Mouse (Mus musculus) layer of hippocampus, adult 11-12 months (tissue): Measurements from ENCODE around the gene Lin7b.
"Not testable (repeated sequence)": the region's sequence is repeated elsewhere in the genome, so short reads cannot be mapped to it uniquely, and the experiment has no call there.

Source experiments
- DNase-seq: peaks from one replicate; pipeline ENCODE4 v3.0.0; 2022; ENCODE audit warnings: low spot score

Gene Lin7b

DNA sequence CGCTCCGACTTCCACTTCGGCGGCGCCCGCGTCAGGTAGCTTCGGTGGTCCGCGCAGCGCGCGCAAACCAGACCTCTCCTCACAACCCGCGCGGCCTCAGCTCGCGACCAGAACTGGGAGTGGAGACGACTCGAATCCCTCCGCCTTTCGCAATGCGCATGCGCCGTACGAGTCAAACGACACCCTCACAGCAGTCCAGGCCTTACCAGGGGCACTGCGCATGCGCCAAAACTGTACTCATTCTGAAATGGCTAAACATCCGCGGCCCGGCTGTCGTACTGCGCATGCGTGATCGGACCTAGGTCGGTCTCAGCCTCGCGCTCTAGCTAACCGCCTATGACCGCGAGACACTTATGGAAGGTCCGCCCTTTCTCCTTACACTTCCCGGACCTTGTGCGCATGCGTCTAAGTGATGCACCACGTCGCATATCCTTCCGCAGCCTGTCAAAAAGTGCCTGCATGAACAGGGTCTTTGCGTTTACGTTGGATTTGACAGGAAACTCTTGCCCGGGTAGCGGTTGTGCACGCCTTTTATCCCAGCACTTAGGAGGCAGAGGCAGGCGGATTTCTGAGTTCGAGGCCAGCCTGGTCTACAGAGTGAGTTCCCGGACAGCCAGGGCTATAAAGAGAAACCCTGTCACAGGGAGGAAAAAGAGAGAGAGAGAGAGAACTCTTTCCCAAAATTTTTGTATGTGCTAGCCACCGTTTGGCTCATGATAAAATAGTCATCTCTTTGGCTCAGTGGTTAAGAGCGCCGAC is 25.4 kb upstream of the Lin7b start, which contains the start of gene Snrnp70:
Gene Snrnp70, minus strand, starts transcription at position 165 of the 759 bp plus-strand sequence.
- DNase-seq: peak; percentile 100

DNA sequence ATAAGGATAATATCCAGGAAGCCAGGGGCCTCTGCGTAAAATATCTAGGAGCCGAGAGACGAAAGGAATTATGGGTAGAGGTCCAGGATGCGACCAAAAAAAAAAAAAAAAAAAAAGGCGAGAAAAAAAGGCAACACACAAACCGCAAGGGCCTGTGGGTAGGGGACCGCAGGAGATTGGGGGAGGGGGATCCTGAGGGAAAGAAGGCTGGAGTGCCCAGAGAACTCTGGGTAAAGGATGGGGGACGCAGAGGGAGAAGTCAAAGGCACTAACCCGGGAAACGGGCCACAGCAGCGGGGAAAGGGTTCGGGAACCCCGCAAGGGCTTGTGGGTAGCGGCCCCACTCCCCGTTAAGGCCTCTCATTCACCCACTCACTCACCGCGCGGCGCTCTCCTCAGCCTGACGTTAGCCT is 24.8 kb upstream of the Lin7b start:
- no peak for DNase-seq

DNA sequence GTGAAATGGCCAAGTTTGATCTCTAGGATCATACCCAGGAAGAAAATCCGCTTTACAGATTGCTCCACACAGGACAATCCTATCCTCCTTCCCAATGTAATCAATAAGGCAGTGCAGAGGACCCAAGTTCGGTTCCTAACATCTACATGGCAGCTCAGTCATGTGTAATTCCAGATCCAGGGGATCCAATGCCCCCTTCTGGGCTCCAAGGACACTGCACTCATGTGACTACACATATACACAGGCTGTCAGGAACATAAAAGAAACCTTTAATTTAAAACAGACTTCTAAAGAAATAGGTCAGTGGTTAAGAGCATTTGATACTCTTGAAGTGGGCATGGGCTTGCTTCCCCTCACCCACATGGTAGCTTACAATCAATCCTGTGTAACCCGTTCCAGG is 15.7 kb upstream of the Lin7b start:
- no peak for DNase-seq

DNA sequence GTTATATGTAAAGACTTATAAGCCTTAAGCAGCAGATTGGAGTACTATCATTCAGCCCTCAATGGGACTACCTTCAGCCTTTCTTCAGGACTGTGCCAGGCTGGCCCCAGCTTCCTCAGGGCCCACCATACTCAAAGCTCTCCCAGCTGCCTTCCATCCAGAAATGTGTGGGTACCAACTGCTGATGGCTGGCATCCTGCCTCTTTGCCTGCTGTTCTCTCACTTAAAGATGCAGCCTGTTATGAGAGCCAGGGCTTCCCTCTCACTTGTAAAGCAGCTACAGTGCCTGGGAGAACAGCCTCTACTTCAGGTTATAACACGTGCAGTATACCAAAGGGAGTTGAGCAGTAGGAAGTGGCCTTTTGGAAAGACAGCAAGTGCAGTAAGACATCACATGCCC is 5.7 kb upstream of the Lin7b start:
- peak; percentile 56 for DNase-seq

GRCm38 (mm10) chr7:45374620-45375019 is 4.2 kb upstream of the Lin7b start:
- DNase-seq: no peak

DNA sequence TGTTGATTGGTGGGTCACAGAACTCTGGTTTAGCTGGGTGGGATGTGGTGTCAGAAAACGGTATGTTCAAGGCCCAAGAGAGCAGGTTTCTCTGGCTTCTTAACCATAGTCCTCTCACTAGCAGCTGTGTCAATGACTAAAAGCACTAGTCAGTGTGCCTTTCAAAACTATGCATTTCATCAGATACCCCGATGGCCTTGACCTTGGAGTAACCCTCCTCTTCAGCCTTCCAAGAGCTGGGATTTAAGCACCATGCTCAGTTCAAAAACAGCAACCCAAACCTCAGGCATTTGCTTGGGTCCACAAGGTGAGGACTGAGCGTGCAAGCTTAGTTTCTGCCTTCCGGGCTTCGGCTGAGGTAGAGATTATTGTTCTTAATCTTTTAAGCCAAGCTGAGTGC is 2.0 kb upstream of the Lin7b start:
- no peak for DNase-seq

DNA sequence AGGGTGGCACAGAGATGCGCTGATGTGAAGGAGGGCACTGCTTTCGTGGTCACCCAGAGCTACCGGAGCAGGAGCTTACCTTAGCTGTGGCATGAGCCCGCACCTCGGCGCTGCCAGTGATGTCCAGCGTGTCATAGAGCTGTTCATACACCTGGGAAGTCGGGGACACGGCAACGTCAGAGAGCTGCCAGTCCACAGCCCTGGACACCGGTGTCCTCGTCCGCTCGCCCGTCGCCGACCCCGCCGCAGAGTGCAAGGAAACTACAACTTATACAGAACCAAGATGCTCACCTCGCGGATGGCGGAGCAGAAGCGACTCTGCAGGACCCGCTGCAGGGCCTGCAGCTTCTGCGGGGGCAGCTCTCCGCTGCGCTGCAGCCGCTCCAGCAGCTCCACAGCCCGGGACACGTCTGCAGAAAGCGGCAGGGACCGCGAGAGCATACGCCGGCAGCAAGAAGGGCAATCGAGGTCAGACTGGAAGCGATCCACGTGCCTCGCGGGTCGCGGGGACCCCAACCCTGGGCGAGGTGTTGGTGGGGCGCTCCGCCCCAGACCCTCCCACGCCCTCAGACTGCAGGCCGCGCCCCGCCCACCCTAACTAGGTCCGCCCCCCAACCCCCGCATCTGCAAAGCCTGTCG is 428 bp downstream of the Lin7b start:
- DNase-seq: peak; percentile 41

DNA sequence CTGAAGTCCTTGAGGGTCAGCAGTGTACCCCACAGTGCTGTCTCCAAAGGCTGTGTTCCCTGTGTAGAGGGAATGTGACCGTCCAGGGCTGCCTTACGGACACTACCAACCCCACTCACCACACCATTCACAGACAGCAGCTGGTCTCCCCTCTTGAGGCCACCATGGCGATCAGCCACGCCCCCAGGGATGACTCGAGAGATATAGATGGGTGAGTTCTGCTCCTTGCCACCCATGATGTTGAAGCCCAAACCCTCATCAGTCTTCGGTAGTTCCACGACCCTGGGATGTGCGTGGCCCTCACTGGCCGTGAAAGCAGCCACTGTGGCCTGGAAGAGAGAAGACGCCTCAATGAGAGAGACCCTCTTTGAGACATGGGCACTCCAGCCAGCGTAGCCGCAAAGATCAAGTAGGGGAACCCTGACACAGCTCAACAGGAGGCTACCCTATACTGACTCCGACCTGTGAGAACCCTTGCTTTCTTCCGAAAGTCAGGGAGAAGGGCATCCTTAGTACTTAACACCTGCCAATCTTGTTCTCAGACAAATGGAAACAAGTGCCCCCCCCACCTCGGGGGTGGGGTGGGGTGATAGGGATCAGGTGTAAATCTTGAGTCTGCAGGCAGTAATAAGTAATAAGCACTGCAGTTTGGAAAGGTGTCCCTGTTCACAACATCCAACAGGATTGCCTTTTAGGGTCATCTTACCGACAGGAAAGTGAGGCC is 1.2 kb downstream of the Lin7b start:
- peak; percentile 22 for DNase-seq

DNA sequence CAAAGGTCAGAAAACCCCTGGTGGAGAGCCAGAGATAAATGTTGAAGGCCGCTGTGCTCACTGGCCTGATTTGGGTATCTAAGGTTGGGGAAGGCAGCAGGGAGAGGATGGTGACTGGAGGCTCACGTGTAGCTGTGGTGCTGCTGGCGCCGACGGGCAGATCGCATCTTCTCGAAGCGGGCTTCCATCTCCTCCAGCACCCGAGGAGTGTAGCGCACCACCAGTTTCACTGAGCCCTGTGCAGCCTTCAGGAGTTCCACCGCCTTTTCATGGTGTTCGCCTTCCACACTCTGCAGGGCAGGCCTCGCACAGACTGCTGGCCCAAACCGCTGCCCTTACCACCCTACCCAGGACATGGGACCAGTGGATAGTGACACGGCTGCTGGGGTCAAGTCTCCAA is 2.2 kb downstream of the Lin7b start:
- peak; percentile 28 for DNase-seq

- peak; percentile 99 for DNase-seq
These were observed 3.1 kb downstream of the Lin7b start for GRCm38 (mm10) chr7:45367020-45367880.

GRCm38 (mm10) chr7:45366652-45367019 is 3.7 kb downstream of the Lin7b start, which contains the start of gene Ppfia3:
Ppfia3 (minus strand) TSS chr7:45367019.
- no peak for DNase-seq

GRCm38 (mm10) chr7:45365742-45366651 is 4.4 kb downstream of the Lin7b start:
- no peak for DNase-seq

DNA sequence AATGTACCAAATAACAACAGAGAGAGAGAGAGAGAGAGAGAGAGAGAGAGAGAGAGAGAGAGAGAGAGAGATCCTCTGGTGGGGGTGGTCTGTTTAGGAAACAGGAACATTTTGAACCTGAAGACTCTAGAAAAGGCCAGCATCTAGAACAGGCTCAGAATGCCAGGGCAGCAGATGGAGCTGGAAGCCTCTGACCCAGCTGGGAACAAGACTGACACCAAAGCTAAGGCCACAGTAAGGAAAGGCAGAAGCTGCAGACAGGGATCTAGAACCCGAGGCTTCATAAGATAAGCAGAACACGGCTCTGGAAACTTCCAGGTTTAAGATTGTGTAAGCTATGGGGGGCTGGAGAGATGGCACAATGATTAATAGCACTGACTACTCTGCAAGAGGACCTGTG is 6.4 kb downstream of the Lin7b start:
- DNase-seq: no peak

DNA sequence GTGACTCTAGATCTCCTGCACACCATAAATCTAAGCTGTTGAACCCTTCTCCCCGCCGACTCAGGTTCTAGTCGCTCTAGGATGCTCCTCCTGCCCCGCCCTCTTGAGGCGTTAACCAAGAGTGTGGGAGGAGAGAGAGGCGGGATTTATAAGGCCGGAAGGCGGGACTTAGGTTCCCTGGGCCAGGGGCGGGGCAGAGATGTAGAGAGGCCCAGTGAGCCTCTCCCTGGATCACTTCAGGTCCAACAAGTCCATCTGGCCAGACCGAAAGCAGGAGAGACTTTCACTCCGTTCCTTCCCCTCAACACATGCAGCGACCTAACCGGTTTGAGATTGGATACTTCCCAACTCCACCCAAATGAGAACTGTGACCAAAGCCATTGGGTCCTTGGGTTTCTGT is 7.6 kb downstream of the Lin7b start:
- DNase-seq: no peak

DNA sequence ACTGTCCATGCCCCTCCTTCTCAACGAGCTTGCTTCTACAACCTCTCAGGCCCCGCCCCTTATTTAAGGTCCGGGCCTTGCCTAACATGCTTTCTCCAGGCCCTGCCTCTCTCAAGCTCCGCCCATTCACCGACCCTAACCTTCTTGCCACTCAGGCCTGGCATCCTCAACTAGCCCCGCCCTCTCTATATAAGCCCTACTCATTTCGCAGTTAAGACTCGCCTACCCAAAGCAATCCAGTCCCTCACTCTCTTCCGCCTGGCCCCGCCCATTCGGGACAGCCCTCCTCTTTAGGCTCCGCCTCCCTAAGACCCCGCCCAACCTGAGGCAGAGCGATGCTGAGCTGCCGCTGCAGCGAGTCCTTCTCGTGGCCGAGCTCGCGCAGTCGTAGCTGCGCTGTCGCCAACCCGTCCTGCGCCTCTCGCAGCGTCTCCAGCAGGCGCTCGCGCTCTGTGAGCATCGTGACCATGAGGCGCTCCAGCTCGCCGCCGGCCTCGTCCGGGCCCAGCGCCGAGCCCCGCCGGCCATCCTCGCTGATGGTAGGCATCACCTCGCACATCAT is 9.1 kb downstream of the Lin7b start:
- DNase-seq: peak; percentile 81

GRCm38 (mm10) chr7:45360404-45361125 is 9.8 kb downstream of the Lin7b start:
- DNase-seq: no peak

- DNase-seq: not testable (repeated sequence)
These were observed 11.3 kb downstream of the Lin7b start for GRCm38 (mm10) chr7:45359081-45359480.

- no peak for DNase-seq
These were observed 14.3 kb downstream of the Lin7b start for GRCm38 (mm10) chr7:45356087-45356486.

DNA sequence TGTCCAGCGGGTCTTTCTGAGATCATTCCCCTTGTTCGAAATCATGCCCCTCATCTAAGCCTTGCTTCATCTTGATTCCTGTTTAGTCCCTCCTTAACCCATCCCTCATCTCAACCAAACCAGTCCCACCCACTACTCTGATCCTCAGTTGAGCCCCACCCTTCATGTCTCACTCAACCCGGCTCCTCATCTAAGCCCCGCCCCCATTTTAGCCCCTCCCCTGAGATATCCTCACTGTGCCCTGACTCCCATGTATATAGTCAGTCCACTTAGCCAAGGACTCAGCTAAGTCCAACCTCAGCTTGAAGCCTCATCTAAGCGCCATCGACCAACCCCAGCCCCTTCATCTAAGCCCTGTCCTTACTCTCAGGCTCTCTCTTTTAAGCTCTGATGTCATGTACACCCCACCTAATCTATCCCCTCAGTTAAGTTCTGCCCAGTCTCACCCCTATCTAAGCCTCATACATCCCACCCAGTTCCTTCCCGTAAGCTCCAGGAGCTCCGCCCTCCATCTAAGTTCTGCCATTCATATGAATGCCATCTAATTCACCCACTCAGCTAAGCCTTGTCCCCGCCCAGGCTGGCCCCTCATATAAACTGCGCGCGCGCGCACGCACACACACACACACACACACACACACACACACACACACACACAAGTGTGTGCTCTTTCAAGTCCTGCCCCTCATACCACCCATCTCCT is 14.9 kb downstream of the Lin7b start:
- DNase-seq: no peak
